Mouse (Mus musculus): Measurements from ENCODE around the gene Ubl3.

GRCm38 (mm10) chr5:148533924-148534323, 18.7 kb downstream of the Ubl3 start:
- TF ChIP-seq CTCF (IDR thresholded peaks at IDR 0.05; ENCODE audit: insufficient read depth, low read length) (no peak), POLR2A (IDR thresholded peaks at IDR 0.05; ENCODE audit: borderline replicate concordance, extremely low read depth, low read depth, low read length) (no peak)

Data from lung, adult 2 months (tissue).